Mouse (Mus musculus) lung, postnatal 36 days (tissue): Measurements from ENCODE around the gene Cacna2d4.

Source experiments
- DNase-seq: peaks from one replicate; pipeline ENCODE4 v3.0.0; 2022; ENCODE audit warnings: mixed read lengths

Cacna2d4 gene

DNA sequence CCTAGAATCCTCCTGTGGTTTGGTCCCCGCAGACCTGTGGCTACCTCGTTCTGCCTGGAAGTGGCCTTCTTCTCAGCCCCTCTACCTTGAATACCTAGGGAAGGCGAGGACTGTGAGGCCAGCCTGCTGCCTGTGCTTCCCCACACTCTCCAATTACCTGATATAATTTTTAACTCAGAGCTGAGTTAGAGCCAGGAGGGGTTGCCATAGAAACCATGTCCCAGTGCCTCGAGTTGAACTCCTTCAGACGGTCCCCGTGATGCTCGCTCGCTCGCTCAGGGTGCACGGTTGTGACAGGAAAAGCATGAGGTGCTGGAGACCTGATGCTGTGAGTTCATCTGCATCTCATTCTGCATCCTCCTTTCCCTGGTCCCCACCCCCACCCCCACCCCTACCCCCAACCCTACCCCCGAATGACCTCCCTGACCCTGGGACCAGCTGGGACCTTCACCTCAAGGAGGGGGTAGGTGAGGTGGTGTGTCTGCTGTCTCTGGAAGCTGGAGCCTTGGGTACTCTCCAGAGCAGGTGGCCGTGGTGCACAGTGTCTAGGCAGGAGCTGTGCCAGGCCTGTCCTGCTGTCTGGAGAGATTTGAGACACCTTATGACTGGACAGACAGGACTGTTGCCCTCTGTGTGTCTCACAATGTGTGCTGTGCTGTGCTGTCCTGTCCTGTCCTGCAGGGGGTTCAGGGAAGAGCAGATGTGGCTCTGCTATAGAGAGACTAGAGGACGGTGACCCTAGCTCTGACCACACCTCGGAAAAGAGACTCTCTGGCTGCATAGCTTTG lies 77.5 kb downstream of the Cacna2d4 start:
- no peak for DNase-seq

DNA sequence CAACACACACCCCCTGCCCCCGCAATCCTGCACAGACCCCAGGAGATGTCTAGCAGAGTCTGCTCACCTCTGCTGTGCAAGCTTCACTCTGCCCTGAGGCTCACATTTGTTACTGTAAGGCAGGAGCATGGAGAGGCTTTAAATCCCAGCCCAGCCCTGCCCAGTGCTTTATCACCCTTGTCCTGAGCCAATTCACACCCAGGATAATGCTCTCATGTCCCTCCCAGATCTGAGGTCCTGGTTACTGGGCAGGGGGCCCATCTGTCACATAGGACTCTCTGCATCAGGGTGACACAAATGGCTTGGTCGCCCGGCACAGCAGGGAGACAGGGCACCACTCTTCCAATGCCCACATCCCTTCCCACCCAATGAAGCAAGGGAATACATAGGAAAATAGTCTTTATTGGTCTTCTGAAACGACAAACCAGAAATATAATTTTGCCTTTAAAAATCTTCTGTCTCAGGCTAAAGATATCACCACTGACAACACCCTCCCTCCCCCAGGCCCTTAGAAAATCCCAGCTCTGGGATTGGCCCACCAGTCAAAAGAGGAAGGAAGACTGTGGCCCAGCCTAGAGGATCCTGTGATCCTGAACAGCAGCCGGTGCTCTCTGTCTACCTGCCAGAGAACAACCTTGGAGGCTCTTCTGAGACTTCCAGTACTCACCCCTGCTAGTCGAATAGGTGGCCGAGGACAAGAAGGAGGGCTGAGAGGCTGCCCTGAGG lies 78.6 kb downstream of the Cacna2d4 start:
- no peak for DNase-seq

DNA sequence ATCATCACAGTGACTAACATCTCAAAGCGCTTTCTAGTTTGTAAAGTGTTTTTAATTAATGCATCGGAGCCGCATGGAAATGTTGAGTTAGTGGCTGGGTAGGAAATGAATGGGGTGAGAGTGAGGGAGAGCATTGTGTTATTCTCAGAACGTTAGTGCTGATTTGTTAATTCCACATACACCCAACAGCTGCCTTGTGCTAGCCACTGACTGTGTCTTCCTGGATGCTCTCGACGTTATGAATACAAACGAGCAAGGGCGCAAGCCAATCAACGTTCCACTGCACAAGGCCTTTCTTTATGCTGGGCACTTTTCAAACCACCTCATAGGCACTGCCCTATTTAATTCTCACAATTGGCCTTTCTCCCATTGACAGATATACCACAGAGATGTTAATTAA lies 82.4 kb downstream of the Cacna2d4 start:
- DNase-seq = no peak

DNA sequence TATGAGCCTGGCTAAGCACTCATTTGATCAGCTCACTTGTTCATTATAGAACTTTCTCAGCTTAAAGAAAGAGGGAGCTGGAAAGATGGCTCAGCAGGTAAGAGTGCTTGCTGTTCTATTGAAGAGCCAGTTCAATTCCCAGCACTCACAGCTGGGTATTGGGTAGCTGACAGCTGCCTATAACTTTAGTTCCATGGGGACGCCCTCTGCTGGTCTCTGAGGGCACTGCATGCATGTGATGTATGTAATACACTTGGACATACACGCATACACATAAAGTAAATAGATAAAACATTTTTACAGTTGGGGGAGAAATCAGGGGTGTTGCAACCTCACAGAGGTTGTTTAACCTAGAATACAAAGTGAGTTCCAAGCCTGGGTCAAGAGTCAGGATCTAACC lies 83.0 kb downstream of the Cacna2d4 start:
- no peak for DNase-seq

DNA sequence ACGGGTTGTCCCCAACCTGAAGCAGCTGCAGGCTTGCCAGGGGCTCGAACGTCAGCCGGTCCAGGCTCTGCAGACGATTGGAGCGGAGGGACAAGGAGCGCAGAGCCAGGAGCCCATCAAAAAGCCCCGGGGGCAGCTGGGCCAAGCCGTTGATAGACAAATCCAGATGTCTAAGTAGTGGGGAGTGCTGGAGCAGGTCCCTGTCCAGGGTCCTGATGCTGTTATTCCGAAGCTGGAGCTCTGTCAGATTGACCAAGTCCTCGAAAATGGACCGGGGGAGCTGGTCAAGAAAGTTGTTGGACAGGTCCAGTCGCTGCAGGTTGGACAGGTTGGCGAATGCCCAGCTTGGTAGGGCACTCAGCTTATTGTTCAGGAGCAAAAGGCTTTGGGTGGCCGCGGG lies 84.2 kb downstream of the Cacna2d4 start:
- peak; percentile 39 for DNase-seq

DNA sequence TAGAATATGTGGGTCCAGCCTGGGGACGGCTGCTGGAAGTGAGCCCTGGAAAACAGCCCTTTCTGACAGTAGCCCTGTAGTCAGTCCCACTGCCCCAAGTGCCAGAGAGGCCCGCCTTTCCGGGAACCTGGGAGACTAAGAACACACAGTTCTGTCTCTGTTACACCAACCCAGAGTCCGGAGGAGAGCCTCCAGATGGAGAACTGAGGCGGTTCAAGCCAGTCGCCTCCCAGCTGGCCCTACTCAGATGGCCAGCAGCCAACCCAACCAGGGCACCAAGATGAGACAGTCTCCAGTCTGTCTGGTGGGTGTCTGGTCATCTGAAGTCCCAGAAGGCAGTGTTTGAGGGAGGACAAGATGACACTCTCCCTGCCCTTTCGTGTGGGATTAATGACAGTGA lies 85.4 kb downstream of the Cacna2d4 start:
- no peak for DNase-seq

DNA sequence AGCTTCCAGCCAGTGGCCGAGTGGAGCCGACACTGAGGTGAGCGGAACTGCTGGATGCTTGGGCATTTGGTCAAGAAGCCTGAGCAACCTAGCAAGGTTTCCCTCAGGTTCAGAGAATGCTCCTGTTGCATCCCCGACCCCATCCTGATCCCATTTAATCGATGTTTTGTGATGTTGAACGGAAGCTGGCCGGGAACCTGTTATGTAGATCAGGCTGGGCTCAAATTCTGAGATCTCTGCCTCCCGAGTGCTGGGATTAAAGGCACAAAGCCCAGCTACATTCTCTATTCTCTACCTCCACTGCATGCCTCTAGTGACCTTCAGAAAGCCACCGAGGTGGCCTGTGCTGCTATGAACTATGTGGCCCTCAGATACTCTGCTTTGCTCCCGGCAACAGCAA lies 88.5 kb downstream of the Cacna2d4 start:
- no peak for DNase-seq

DNA sequence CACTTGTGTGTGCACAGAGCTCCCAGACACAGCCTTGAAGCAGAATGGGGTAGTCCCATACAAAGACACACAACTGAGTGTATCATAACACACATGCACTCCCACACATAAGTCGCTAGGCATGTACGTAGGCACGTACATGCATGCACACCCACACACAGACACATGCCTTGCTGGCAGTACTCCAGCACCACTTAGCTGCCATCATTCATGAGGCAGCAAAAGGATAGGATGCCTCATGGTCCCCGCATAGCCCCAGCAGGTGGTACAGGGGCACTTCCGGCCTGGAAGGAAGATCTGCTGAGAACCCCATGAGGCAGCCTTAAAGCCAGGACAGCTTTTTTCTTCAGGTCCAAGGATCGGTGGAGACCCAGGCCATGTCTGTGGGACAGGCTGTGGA lies 89.7 kb downstream of the Cacna2d4 start:
- DNase-seq = no peak

DNA sequence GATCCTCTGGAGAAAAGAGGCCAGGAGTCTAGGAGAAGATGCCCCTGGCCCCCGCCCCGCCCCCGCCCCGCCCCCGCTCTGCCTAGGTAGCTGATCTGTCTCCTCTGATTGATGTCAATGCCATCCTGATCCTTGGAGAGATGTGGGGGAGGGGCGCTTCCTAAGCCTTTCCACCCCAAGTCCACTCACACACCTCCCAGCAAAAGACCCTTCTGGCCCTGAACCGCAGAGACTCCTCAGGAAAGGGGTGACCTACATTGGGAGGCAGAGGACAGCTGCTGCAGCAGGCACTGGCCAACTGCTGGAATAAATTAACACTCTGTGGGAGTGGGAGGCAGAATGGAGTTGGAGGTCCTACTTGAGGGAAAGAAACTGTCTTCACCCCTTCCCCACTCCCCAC lies 90.2 kb downstream of the Cacna2d4 start:
- DNase-seq = no peak

DNA sequence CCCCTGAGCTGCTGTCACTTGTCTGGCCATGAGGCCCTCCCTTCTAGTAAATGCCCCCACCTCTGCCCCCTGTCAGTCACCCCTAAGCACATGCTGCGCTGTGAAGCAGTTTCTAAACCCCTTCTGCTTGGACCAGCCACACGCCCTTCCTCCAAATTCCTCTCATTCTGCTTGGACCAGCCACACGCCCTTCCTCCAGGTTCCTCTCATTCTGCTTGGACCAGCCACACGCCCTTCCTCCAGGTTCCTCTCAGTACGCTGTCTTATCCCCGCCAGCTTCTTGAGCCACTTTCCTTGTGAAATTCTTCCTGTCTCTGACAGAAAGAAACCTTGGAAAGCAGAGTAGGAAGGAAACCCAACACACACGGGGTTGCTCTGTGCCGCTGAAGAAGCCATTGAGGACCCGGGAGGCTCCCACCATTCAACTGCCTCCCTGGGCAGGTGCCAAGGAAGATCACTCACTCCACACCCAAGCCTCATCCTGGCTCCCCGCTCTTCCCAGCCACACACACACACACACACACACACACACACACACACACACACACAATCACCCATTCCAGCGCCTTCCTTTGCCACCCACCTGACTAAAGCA lies 92.3 kb downstream of the Cacna2d4 start:
- DNase-seq = peak; percentile 30

DNA sequence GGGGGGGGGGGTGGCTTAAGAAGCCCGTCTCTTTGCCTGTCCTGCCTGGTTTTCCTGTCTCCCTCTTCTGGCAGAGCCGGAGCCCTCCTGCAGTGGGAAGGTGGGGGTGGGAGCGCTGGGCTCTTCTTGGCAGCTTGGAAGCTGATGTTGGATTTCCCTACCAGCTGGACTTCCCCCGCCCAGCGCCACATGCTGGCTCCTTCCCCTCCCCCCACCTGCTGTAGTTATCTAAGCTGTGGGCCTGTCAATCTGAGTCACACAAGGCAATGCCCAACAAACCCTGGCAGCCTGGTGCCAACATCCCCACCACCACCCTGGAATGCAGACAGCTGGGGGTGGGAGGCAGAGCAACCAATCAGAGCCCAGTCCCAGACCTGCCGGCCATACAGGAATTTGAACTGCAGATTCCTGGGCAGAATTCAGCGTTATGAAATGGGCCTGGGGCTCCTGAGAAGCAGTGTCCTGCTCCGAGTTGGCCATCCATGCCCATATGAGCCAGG lies 92.9 kb downstream of the Cacna2d4 start:
- peak; percentile 65 for DNase-seq

DNA sequence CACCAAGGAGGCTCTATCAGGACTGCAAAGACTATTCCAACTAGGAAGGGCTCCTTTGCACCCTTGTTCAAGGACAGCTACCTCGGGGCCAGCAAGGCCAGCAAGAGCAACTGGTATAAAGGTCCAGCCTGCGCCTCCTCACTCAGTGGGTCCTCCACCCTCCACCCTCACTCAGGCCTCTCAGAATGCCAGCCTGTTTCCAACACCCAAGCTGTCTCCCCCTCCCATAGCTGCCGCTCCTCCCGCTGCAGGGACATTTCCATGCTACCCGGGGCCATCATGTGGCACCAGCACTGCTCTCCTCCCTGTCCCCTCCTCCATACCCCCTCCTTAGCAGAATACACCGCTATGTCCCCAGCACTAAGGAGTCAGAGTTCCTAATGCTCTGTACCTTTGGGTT lies 93.6 kb downstream of the Cacna2d4 start:
- DNase-seq = no peak

DNA sequence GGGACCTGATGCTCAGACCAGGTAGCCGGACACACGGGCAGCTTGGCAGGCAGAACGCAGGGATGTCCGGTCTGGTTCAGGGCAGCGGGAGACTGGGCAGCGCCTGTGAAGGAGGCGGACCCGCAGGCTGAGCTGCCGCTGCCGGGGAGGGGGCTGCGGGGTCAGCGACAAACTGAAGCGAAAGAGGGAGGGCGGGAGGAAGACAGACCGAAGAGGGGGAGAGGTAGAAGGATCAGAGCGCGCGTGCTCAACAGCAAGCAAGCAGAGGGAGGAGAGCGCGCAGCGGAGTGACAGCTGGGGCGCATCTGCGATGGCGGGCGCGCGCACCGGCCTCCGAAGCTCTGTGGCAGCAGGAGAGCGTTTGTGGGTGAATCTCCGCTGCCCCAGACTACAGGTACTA lies 94.2 kb downstream of the Cacna2d4 start, which contains the start of gene Lrtm2:
Gene Lrtm2 (minus strand): TSS at position 261 of the 400 bp plus-strand sequence.
- no peak for DNase-seq

DNA sequence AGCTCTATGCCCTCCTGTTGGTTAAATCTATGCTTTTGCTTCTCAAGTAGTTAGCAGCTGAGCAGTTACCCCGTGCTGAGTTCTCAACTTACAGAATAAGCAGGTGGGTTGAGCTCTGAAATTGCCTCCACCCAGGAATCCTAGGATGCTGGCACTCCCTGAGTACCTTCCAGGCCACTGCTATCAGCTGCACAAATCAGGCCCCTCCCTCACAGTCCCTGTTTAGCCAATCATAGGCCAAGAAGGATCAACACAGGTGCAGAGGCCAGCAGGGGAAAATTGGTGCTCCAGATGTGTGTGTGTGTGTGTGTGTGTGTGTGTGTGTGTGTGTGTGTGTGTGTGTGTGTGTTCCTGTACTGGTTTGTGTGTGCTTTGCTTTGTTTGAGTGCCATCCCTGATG lies 95.8 kb downstream of the Cacna2d4 start:
- peak; percentile 57 for DNase-seq

DNA sequence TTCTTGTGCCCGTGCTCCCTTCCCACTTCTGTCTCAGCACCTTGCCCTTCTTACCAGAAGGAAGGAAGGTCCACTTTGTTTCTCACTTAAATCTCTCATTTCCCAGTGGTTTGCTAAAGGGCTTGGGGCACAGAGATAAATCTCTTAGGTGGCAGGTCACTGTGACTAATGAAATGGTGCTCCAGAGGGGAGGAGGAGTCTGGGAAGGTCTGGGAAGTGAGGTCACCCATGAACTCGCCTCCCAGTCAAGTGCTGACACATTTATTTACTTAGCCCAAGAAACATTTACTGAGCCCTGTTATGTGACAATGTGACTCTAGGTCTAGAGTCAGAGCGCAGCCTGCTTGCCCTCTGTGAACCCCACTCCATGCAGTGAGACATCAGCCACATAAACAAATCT lies 96.9 kb downstream of the Cacna2d4 start:
- DNase-seq = peak; percentile 77

DNA sequence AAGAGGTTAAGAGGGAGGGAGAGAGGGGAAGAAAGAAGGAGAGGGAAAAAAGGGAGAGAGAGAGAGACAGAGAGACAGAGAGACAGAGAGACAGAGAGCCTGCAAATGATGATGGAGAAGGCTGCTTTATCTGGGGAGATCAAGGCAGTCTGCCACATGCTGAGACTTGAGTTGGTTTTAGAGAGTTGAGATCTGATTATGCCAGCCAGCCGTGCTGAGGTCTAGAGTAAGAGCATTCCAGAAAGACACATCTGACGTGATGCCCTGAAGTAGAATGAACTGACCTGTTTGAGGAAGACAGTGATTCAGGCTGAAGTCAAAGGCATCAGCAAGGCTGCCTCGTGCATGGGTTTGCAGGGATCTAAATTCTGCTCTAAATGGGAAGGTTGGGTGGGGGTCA lies 97.5 kb downstream of the Cacna2d4 start:
- no peak for DNase-seq

DNA sequence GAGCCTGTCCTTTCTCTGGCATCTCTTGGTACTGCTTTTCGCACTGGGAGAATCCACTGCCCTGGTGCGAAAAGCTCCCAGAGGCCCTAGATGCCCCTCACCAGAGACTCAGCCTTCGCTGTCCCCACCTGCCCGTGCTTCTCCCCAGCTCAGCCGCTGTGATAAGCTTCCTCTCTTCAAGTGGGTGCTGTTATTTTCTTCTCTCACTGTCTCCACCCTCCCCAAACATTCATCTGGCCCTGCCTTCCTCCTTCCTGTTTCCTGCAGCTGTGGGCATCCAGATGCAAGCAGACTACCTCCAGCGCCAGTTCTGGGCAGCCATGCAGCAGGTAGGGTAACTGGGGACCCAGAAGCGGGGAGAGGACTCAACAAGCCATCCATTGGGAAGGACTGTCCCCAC lies 99.8 kb downstream of the Cacna2d4 start:
- no peak for DNase-seq

DNA sequence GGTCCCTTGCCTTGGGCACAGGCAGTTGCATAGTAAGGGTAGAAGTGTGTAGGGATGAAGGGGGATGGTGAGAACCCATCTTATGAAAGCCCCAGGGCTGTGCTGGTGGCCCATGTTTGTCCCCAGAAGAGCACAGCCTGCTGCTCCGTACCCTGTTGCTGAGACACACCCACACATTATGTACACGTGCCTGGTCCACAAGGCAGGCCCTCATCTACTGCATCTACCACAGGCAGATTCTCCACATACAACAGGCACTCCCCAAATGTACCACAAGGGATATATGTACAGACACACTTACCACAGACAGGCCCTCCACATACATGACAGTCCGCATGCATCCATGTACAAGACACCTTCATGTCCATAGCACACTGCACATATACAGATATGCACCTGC lies 101.0 kb downstream of the Cacna2d4 start:
- no peak for DNase-seq

DNA sequence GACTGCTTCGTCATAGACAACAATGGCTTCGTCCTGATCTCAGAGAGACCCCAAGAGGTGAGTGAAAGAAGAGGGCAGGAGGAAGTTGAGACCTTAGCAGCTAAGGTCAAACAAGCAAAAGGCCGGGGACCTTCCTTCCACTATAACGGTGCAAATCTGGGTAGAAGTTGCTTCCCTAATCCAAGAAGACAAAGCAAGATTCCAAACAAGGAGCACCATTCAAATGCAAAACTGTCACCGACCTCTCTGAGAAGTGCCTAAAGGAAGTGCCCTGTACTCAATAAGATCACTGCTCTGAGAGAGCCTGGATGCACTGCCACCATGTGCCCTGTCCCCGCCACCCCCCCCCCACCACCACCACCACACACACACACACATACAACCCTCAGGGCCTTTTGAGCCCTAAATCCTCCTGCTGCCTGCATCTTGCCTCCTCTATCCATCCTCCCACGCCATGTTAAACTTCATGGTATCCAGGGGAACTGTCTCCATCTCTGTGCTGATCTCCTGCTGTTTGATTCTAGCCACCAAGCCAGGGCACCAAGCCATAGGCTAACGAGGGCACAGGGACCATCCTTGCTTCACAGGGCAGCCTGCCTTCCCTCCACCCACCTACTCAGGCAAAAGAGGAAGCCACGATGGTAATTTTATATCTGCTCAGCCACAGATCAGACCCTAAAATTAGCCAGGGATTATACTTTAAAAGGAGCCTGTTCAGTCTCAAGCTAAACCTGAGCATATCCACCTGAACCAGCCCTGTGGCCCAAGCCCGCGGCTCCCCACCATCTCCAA lies 102.0 kb downstream of the Cacna2d4 start:
- no peak for DNase-seq

DNA sequence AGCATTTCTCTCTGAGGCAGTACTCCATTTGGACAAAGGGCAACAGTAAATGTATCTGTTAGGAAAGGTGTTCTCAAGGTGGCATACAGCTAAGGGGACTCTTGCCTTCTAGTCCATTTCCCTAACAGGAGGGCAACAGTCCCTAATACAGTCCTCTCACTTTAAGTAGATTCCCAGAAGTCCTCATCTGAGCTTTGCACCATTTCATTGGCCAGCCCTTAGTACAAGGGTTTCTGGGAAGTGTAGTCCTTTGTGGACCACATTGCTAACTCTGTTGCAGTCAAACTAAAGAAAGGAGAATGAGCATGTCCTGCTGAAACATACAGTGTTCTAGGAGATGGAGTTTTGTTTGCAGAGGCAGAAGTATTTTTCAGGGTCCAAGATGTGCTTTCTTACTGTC lies 105.1 kb downstream of the Cacna2d4 start:
- peak; percentile 62 for DNase-seq

DNA sequence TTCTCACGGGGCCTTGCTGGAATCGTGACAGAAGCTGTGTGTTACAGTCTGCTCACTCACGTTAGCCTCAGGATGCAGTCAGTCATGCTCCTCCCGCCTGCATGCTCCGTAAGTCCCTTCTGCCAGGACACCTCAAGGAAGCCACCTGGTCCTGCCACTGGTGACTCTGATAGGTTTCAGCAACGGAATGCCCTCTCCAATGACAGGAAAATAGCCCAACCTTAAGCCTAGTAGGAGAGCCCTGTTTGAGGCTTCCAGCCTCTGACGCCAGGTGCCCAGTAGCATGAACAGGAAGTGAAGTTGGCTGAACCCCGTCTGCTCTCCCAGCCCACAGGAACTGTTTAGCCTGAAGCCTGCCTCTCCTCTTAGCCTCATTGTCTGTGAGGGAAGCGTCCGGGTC lies 109.9 kb downstream of the Cacna2d4 start:
- no peak for DNase-seq

DNA sequence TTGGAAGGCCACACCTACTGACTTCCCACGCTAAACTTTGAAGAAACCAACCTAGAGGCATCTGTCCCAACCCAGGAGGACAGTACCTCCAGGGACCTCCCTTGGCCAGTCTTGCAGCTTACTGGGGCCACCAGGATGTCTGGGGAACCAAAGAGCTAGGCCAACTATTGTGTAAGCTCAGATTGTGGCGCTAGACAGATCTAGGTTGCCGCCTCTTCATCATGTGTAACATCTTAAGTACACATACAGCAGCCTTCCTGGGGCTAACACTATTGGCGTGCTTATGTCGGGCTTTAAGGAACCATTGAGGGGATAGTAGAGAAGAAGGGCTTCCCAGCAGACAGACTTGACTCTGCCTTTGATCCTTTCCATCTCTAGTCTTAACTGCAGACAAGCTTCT lies 111.5 kb downstream of the Cacna2d4 start:
- no peak for DNase-seq

DNA sequence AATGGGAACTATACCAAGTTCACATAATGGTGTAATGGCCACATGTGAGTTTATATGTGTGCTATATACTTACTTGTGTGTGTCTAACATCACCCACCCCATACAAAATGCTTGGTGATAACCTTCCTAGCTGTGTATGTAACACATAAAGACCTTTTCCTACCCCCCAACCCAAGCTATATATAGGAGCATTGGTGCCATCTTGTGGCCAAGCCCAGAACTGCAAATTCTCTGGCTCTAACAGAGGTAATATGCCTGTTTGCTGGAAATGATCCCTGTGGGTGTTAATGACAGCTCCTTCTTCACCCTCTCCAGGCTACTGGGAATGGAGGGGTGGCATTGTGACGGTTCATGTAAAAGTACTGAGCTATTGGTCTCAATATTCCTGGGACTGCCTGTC lies 111.9 kb downstream of the Cacna2d4 start:
- peak; percentile 92 for DNase-seq
